Mouse (Mus musculus) neural tube, embryonic 14.5 days (tissue): ENCODE data around the gene Shroom1. TPM values are rescaled to one million over a fixed set of nuclear protein-coding genes. Genes with fewer than 3 reads are reported as not detected.
A peak's percentile ranks its signal among the peaks of the same experiment; 100 is the strongest.

ENCODE experiments used
- ATAC-seq: fragments of 200-750 bp; cut with Nextera tagmentation; 2 replicates; pipeline ENCODE4 v1.8.0; 2017; ENCODE audit warnings: low read depth, mild to moderate bottlenecking, moderate TSS enrichment, moderate library complexity
- H3K27ac ChIP-seq: fragments of 300-500 bp; sonication (generic); 2 replicates; pipeline ENCODE4 v1.5.1; 2014; ENCODE audit warnings: low read depth, mild to moderate bottlenecking, control low read depth, low read length, moderate library complexity, mixed read lengths
- H3K27me3 ChIP-seq: fragments of 300-500 bp; sonication (generic); 2 replicates; pipeline ENCODE4 v1.6.1; 2014; ENCODE audit warnings: low read length; ENCODE audit not compliant: control insufficient read depth, insufficient read depth
- H3K36me3 ChIP-seq: fragments of 300-500 bp; sonication (generic); 2 replicates; pipeline ENCODE4 v1.6.1; 2014; ENCODE audit warnings: low read length, mixed read lengths; ENCODE audit not compliant: control insufficient read depth, insufficient read depth
- H3K4me1 ChIP-seq: fragments of 300-500 bp; sonication (generic); 2 replicates; pipeline ENCODE4 v1.6.1; 2014; ENCODE audit warnings: low read length; ENCODE audit not compliant: control insufficient read depth, insufficient read depth
- H3K4me2 ChIP-seq: fragments of 300-500 bp; sonication (generic); 2 replicates; pipeline ENCODE4 v1.6.1; 2014; ENCODE audit warnings: mild to moderate bottlenecking, low read depth, low read length, control low read depth
- H3K4me3 ChIP-seq: fragments of 300-500 bp; sonication (generic); 2 replicates; pipeline ENCODE4 v1.5.1; 2014; ENCODE audit warnings: low read depth, low read length, control low read depth, mixed read lengths
- H3K9ac ChIP-seq: fragments of 300-500 bp; sonication (generic); replicated peaks from 2 replicates; pipeline ENCODE4 v1.6.1; 2014; ENCODE audit warnings: low read depth, mild to moderate bottlenecking, control low read depth, low read length, mixed read lengths
- H3K9me3 ChIP-seq: fragments of 300-500 bp; sonication (generic); 2 replicates; pipeline ENCODE4 v1.6.1; 2016; ENCODE audit warnings: low read length; ENCODE audit not compliant: control insufficient read depth
- WGBS: fragments of 180-500 bp; shearing (Covaris S2); extraction: QIAGEN DNeasy Blood & Tissue Kit; methylation state at CpG from one replicate; pipeline ENCODE4 v1.1.7; 2014; 5-methylcytosine and 5-hydroxymethylcytosine counted together
- polyA plus RNA-seq: library from polyadenylated mRNA; unstranded; fragments of >200 nt; fragmentation: Nextera tagmentation; extraction: Ambion mirVana; gene quantifications from 2 replicates; pipeline ENCODE4 v1.2.1, GENCODE M21; 2014

Gene Shroom1
- polyA plus RNA-seq, 1 experiment from 2014 or later = 1.8 TPM

- Histone ChIP-seq H3K4me1 (peaks cover 10% of the 10 kb centered on the region), H3K9ac (no peak overlapping the region), H3K27ac (no peak overlapping the region), H3K4me2 (peak overlapping the region; percentile 23; the same call in 1 of the 2 replicates), H3K27me3 (peaks cover 16% of the 10 kb centered on the region), H3K4me3 (no peak overlapping the region), H3K9me3 (no peaks in the 10 kb centered on the region), H3K36me3 (no peaks in the 10 kb centered on the region)
- no peak for ATAC-seq
- WGBS = 25% methylated on average over 16 of the region's 16 CpGs
Measured at GRCm38 (mm10) chr11:53469294-53469967, 12.4 kb downstream of the Shroom1 start.

DNA sequence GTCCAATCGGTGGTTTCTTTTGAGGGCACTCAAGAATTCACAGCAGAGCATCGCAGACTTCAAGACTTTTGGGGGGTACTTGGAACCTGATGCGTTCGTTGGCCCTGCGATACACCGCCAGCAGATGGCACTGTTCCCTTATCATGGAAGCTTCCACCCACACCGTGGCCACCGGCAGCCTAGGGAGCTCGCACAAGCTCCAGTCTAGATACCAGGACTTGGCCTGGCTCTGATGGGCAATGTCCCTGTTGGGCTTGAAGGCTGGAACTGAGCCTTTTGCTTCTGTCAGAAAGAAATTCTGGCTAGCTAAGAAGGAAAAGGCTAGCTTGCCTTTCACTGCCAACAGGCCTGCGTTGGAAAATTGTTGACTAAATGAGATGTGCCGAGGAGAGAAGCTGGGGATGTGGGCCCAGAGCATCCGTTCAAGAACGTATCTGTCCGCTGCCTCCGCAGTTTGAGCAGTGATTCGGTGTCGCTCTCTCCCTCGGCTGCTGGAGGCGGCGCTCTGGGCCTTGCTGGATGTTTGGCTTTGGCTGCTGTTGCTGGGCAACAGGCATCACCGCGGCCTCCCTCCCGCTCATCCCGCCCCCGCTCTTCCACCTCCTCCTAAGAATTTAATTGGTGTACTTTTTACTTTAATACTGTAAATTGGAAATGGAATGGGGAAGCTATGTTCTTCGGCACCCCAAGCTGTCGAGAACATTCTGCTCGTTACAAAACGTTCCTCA, 13.1 kb downstream of the Shroom1 start, which contains the start of gene Gm9837:
Gene Gm9837, minus strand, starts transcription at position 512 of the 728 bp plus-strand sequence.
- peak within 1 kb of the TSS; percentile 43 for H3K4me2 ChIP-seq
- peak within 1 kb of the TSS; percentile 15 for H3K4me3 ChIP-seq
- WGBS = 3% methylated on average over 29 of the region's 29 CpGs
- H3K27me3 ChIP-seq = peaks cover 9% of the 10 kb centered on the region
- peak; percentile 87 for ATAC-seq
- no peaks in the 10 kb centered on the region for H3K9me3 ChIP-seq
- H3K27ac ChIP-seq = 0 out of 2 replicates have a peak within 1 kb of the TSS, but pooled peaks have one; percentile 39
- peaks cover 10% of the 10 kb centered on the region for H3K4me1 ChIP-seq
- no peaks in the 10 kb centered on the region for H3K36me3 ChIP-seq
- H3K9ac ChIP-seq = peak within 1 kb of the TSS; percentile 16; the same call in 1 of the 2 replicates

GRCm38 (mm10) chr11:53472709-53473108, 15.7 kb downstream of the Shroom1 start:
- H3K36me3 ChIP-seq = no peaks in the 10 kb centered on the region
- H3K9me3 ChIP-seq = no peaks in the 10 kb centered on the region
- no peak for ATAC-seq
- no peak overlapping the region for H3K27ac ChIP-seq
- H3K4me2 ChIP-seq = no peak overlapping the region
- 92% methylated on average over 3 of the region's 3 CpGs for WGBS
- peaks cover 4% of the 10 kb centered on the region; the same call in 1 of the 2 replicates for H3K27me3 ChIP-seq
- H3K4me1 ChIP-seq = peaks cover 15% of the 10 kb centered on the region
- H3K9ac ChIP-seq = no peak overlapping the region
- no peak overlapping the region for H3K4me3 ChIP-seq

GRCm38 (mm10) chr11:53475620-53476019, 18.6 kb downstream of the Shroom1 start:
- ATAC-seq = no peak
- 11% methylated on average over 8 of the region's 8 CpGs for WGBS
- Histone ChIP-seq H3K4me3 (no peak overlapping the region), H3K9me3 (no peaks in the 10 kb centered on the region), H3K4me2 (peak overlapping the region; percentile 36; the same call in 1 of the 2 replicates), H3K36me3 (no peaks in the 10 kb centered on the region), H3K9ac (no peak overlapping the region), H3K4me1 (peaks cover 26% of the 10 kb centered on the region), H3K27me3 (peaks cover 27% of the 10 kb centered on the region), H3K27ac (no peak overlapping the region)

- peaks cover 33% of the 10 kb centered on the region for H3K27me3 ChIP-seq
- WGBS = 44% methylated on average over 7 of the region's 7 CpGs
Measured at GRCm38 (mm10) chr11:53477833-53478232, 20.8 kb downstream of the Shroom1 start.

GRCm38 (mm10) chr11:53478383-53479170, 21.6 kb downstream of the Shroom1 start:
- no peaks in the 10 kb centered on the region for H3K9me3 ChIP-seq
- peak overlapping the region; percentile 41 for H3K4me3 ChIP-seq
- H3K4me1 ChIP-seq = peaks cover 24% of the 10 kb centered on the region
- H3K36me3 ChIP-seq = no peaks in the 10 kb centered on the region
- peak overlapping the region; percentile 77 for H3K4me2 ChIP-seq
- 5% methylated on average over 75 of the region's 79 CpGs for WGBS
- no peak overlapping the region for H3K27ac ChIP-seq
- peaks cover 33% of the 10 kb centered on the region for H3K27me3 ChIP-seq
- peak overlapping the region; percentile 8; the same call in 1 of the 2 replicates for H3K9ac ChIP-seq
- peak; percentile 55 for ATAC-seq

More at GRCm38 (mm10) chr11:53477833-53478232, 20.8 kb downstream of the Shroom1 start:
- Histone ChIP-seq H3K36me3 (no peaks in the 10 kb centered on the region), H3K27ac (no peak overlapping the region), H3K9ac (no peak overlapping the region), H3K4me2 (no peak overlapping the region), H3K4me1 (peaks cover 24% of the 10 kb centered on the region), H3K9me3 (no peaks in the 10 kb centered on the region), H3K4me3 (no peak overlapping the region)
- no peak for ATAC-seq

DNA sequence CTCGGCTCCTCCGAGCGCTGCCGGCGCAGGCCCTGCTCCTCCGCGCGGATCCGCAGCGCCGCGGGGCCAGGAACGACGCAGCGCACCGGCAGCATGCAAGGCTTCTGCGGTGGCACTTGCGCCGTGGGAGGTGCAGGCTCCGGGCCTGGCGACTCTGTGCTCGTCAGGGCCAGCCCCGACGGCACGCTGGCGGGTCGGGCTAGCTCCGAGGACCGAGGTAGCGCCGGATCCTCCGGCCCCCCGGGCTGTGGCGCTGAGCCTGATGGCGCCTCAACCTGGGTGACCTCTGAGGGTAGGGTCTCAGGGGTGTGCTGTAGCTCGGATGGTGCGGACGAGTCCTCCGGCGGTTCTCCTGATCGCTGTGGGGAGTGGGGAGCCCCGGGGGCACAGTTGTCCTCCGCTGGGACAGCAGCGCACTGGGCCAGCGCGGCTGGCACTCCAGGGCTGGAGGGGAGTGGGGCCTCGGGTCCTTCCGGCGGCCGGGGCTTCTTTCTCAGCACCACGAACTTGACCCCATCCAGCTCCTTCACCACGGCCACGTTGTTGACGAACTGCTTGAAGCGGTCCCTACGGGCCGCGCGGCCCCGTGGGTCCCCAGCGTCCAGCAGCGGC, 22.3 kb downstream of the Shroom1 start:
- ATAC-seq = peak; percentile 32
- WGBS = 1% methylated on average over 62 of the region's 62 CpGs

DNA sequence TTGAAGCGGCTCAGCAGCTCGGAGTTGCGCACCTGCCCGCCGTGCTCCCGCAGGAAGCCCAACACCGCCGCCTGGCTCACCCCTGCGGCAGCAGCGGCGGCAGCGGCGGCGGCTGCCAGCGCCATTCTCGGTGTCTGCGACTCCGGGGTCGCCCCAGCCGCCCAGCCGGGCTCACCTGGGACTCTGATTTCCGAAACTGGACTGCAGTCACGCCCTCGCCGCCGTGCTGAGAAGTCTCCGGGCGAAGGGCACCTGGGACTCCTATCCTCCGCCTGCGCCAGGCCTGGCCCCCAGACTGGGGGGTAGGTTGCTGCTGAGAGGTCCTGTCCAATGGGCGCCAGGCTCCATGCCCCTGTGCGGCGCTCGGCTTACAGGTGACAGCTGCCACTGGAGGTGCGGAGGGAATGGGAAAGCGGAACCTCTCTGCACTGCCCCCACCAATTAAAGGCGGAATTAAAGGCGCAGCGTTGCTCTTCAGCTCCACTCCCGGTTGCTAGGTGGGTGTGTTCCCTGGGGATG, 22.8 kb downstream of the Shroom1 start, which contains the start of the genes Gm9945 and Sowaha:
Gene Gm9945, plus strand, starts transcription at position 384 of the 519 bp plus-strand sequence.
Gene Sowaha, minus strand, starts transcription at position 492 of the 519 bp plus-strand sequence.
- no peak within 1 kb of the TSS for H3K27ac ChIP-seq
- H3K9me3 ChIP-seq = no peaks in the 10 kb centered on the region
- ATAC-seq = peak; percentile 54
- 3% methylated on average over 40 of the region's 40 CpGs for WGBS
- H3K27me3 ChIP-seq = peaks cover 33% of the 10 kb centered on the region
- peak within 1 kb of the TSS; percentile 52 for H3K9ac ChIP-seq
- H3K36me3 ChIP-seq = no peaks in the 10 kb centered on the region
- H3K4me3 ChIP-seq = peak within 1 kb of the TSS; percentile 41
- H3K4me2 ChIP-seq = peak within 1 kb of the TSS; percentile 77
- H3K4me1 ChIP-seq = peaks cover 24% of the 10 kb centered on the region

More for the DNA sequence above, 22.3 kb downstream of the Shroom1 start:
- H3K27me3 ChIP-seq = peaks cover 33% of the 10 kb centered on the region
- no peak overlapping the region for H3K27ac ChIP-seq
- H3K36me3 ChIP-seq = no peaks in the 10 kb centered on the region
- no peaks in the 10 kb centered on the region for H3K9me3 ChIP-seq
- H3K9ac ChIP-seq = peak overlapping the region; percentile 52
- H3K4me1 ChIP-seq = peaks cover 24% of the 10 kb centered on the region
- peak overlapping the region; percentile 77 for H3K4me2 ChIP-seq
- H3K4me3 ChIP-seq = peak overlapping the region; percentile 41
